Mouse (Mus musculus): ENCODE data around the gene Olfr591.
"Not testable (repeated sequence)": the region's sequence is repeated elsewhere in the genome, so short reads cannot be mapped to it uniquely, and the experiment has no call there.

Gene Olfr591

DNA sequence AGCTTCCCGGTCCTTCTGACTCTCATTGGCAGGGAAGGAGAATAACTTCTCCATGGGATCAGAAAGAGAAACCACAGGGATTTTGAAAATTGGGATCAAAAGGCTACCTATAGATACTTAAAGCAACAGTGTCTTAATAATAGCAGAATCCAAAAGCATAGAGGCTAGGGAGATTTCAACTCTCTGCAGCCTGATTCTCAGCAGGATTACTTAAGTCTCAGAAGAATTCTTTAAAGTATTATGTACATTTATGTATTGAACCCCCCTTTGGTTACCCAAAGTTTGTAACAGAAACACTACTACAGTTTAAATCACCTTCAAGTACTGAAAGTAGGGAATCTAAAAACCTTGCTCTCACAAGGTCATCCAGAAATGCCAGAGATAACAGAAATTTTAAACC lies at the start of gene Olfr591:
Olfr591 (minus strand) TSS at position 101 of the 400 bp plus-strand sequence.
- DNase-seq (ENCODE audit: low spot score in 2 of 2), result no peak

DNA sequence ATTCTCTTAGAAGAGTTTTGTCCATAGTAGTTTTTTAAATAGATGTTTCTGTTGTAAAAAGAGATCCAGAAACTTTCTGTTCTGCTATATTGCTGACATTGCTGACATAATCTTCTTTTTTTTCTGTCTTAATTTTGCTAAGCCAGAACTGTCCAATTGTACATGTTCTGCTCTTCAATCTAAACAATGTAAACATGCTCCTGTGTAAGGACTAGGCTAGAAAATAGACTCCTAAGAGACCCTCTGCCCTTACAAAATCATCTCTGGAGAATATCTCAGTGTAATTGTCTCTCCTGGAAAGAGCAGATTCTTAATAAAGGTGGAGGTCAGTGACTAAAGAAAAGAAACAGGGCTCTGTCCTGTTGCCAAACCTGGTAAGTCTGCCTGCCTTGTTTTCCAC lies 38.6 kb upstream of the Olfr591 start, which contains the start of gene Olfr594:
Olfr594 (plus strand) TSS at position 301 of the 400 bp plus-strand sequence.
- DNase-seq (ENCODE audit: low spot score in 2 of 2), result no peak

DNA sequence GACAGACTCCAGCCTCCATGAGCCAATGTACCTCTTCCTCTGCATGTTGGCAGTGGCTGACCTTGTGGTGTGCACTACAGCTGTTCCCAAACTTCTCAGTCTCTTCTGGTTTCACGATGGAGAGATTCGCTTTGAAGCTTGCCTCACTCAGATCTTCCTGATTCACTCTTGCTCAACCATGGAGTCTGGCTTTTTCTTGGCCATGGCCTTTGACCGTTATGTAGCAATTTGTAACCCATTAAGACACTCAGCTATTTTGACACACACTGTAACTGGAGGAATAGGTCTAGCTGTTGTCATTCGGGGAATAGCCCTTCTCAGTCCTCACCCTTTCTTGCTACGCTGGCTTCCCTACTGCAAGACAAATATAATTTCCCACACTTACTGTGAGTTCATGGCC lies 33.9 kb upstream of the Olfr591 start:
- DNase-seq (ENCODE audit: low spot score in 2 of 2), result not testable (repeated sequence)

- DNase-seq (ENCODE audit: low spot score in 2 of 2), result no peak
Observed at GRCm38 (mm10) chr7:103211562-103211961, 33.4 kb upstream of the Olfr591 start, which contains the start of gene Olfr593. Olfr593 (plus strand) TSS chr7:103211862.

DNA sequence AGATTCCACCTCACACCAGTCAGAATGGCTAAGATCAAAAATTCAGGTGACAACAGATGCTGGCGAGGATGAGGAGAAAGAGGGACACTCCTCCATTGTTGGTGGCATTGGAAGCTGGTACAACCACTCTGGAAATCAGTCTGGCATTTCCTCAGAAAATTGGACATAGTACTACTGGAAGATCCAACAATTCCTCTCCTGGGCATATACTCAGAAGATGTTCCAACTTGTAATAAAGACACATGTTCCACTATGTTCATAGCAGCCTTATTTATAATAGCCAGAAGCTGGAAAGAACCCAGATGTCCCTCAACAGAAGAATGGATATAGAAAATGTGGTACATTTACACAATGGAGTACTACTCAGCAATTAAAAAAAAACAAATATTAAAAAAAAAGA lies 6.4 kb upstream of the Olfr591 start, which contains the start of gene Olfr592:
Olfr592 (plus strand) TSS at position 301 of the 400 bp plus-strand sequence.
- not testable (repeated sequence) for DNase-seq (ENCODE audit: low spot score in 2 of 2)

GRCm38 (mm10) chr7:103169697-103170096 lies 8.4 kb downstream of the Olfr591 start:
- DNase-seq (ENCODE audit: low spot score in 2 of 2), result no peak

DNA sequence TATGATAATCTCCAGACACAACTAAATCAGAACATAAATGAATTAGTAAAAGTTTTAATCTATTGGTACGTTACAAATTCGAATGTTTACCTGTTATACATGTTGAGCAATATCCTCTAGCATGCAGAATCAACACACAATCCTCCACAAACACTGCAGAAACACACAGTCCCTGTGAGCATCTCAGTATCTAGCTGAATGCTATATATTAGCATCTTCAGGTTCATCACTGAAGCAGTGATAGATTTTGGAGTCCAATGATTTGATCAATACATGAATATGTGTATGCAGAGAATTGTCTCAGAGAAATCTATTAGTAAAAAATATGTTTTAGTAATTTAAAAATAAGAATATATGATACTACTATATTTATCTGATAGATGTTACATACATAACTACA lies 21.9 kb downstream of the Olfr591 start, which contains the start of gene Olfr589:
Olfr589 (minus strand) TSS at position 101 of the 400 bp plus-strand sequence.
- no peak for DNase-seq (ENCODE audit: low spot score in 2 of 2)

DNA sequence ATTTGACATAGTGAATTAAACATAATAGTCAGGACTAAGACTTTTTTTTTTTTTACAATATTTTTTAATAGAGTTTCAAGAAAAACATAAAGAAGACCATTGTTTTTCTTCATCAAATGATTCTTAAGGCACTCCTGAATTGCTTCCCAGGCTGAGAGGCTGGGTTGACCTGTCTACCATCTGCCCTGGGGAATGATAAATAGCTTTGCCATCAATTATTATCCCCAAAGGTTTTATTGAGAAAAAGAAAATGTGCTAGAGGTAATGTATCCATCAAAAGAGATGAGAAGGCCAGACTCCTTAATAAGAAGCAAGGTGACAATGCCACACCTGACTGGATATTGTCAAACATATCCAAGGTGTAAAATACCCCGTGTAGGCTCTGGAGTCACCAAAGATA lies 37.6 kb downstream of the Olfr591 start, which contains the start of gene Olfr588-ps1:
Olfr588-ps1 (plus strand) TSS at position 301 of the 400 bp plus-strand sequence.
- no peak for DNase-seq (ENCODE audit: low spot score in 2 of 2)

GRCm38 (mm10) chr7:103125538-103125937 lies 52.6 kb downstream of the Olfr591 start, which contains the start of gene Olfr586:
Olfr586 (minus strand) TSS chr7:103125638.
- no peak for DNase-seq (ENCODE audit: low spot score in 2 of 2)

GRCm38 (mm10) chr7:103119406-103119805 lies 58.7 kb downstream of the Olfr591 start:
- no peak for DNase-seq (ENCODE audit: low spot score in 2 of 2)
